Mouse (Mus musculus) stomach, adult 2 months (tissue): ENCODE results near the gene Fam20c. TPM values are rescaled to one million over a fixed set of nuclear protein-coding genes. Genes with fewer than 3 reads are reported as not detected.

Source experiments
- polyA plus RNA-seq: library from polyadenylated mRNA; depleted of rRNA; stranded (reverse); fragments of >200 nt; gene quantifications from 2 replicates; pipeline ENCODE4 v1.2.3, GENCODE M21; 2012; rRNA removed

Gene Fam20c
- polyA plus RNA-seq = 7.6 and 11.2 TPM in 2 replicates

GRCm38 (mm10) chr5:138754303-138755120, at the start of gene Fam20c:
Fam20c (plus strand) TSS chr5:138754514.

GRCm38 (mm10) chr5:138819780-138820179, 65.5 kb downstream of the Fam20c start, which contains the start of gene Gm5294:
Gm5294 (plus strand) TSS chr5:138820080.

Other genes starting within 250 kb of the Fam20c start
- gene 1700123K08Rik, start 189.8 kb upstream of the Fam20c start, polyA plus RNA-seq = not detected in 2 replicates
- gene Zfp68, start 134.8 kb upstream of the Fam20c start, polyA plus RNA-seq = 0.66 and 0.74 TPM in 2 replicates
- 0.49 and 0.61 TPM in 2 replicates for gene A430033K04Rik, start 131.7 kb upstream of the Fam20c start, polyA plus RNA-seq
- 0.17 and 1.6 TPM in 2 replicates for gene Gm5294, start 65.6 kb downstream of the Fam20c start, polyA plus RNA-seq
- 27.4 and 66.9 TPM in 2 replicates for gene Pdgfa, start 242.9 kb downstream of the Fam20c start, polyA plus RNA-seq